Mouse (Mus musculus) thymus, postnatal 4 days (tissue): ENCODE measurements around the gene Helz.
"Not testable (repeated sequence)": the region's sequence is repeated elsewhere in the genome, so short reads cannot be mapped to it uniquely, and the experiment has no call there.

Experiments used
- DNase-seq: peaks from one replicate; pipeline ENCODE4 v3.0.0; 2021

Gene Helz

DNA sequence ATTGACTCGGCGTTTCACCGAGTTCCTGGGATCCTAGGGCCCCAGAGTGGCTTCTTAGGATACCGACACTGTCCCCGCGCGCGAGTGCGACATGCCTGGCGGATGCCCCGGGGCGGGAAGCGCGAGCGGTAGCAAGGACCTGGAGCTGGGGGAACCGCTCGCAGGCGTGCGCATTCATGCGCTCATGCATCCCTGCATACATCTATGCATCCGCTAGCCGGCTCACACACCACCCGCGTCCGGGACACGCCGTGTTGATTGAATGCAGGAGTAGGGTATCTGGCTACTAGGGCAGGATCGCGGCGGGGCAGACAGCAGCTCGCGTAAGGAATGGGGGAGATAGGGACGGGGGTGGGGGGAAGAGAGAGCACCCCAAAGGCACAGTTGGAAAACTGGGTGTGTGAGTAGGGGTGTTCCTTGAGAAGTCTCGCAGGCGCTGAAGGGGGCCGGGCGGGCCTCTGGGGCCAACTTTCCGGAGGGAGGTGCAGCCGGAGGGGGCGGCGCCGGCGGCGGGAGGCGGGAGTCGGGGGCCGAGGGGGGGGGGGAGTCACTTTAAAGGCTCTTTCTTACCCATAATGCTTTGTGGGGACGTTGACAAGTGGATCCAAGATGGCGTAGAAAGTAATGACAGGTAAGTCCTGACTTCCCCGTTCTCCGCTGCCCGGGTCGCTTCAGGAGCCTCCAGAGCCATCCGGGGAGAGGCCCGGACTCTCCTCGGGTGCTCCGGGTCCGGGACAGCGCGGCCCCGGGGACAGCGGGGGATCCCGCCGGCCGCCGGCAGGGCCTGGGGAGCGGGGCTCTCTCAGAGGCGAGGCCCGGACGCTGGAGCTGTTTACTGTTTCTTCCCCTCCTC is at the start of gene Helz:
TSS of gene Helz (plus strand) at position 580 of the 853 bp plus-strand sequence.
- DNase-seq = peak; percentile 91

DNA sequence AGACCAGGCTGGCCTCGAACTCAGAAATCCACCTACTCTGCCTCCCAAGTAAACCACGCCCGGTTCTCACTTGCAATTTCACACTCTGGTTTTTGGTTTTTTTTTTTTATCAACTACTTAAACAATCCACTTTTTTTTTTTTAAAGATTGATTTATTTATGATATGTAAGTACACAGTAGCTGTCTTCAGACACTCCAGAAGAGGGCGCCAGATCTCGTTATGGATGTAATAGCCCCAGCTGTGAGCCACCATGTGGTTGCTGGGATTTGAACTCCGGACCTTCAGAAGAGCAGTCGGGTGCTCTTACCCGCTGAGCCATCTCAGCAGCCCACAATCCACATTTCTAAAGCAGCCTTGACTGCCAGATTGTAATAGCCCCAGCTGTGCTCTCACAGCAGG is 44.9 kb upstream of the Helz start:
- DNase-seq = no peak

DNA sequence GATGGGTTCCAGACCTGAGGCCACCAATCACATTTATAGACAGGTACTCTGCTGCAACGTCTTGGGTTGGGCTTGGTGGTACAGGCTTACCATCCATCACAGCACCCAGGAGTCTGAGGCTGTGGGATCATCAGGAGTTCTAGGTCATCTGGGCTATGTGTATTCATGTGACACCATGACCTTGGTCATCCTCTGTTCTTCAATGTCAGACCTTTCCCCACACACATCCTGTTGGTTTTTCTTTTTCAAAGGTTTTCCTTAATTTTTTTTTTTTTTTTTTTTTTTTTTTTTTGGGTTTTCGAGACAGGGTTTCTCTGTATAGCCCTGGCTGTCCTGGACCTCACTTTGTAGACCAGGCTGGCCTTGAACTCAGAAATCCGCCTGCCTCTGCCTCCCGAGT is 43.4 kb upstream of the Helz start:
- DNase-seq = not testable (repeated sequence)

DNA sequence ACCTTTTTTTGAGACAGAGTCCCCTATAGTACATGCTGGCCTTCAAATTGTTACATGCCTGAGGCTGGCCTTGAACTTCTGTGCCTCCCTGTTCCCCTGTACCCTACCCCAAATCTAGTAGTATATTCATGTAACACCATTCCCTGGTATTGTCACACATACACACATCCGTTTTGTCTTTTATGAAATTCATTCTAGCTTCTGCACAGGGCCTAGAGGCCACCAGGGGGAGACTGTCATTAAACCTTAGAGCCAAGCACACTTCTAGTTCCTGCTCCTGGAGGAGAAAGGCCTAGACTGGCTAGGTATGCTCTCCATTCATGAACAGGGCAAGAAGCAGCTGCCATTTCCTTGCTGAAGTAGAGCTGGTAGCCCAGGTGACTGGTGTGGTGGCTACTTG is 41.5 kb upstream of the Helz start:
- DNase-seq = peak; percentile 71

DNA sequence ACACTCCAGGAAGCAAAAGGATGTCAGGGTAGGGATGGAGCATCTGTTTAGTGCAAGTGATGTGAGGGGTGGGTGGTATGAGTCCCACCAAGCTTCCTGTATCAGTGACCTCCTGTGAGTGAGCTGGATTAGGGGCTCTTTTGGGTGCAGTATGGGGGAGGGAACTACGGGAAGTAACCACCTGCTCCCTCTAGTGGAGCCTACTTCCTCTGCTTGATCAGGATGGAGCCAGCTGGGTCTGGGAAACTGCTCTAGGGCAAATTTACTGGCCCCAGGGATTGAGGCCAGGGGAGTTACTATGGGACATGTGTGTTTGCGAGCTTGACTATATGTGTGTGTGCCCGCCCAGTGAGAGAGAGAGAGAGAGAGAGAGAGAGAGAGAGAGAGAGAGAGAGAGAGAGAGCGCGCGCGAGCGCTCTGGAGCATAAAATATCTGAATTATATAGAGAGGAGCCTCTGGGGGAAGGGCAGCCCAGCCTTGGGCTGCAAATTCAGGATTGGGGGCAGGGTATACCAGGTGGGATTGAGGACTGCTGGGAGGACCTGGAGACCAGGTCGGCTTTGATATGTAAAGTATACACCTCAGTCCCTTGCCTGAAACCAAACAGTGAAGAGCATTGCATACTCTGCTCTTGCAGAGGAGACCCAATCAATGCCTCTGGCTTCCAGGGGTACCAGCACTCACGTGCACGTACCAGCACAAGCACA is 37.9 kb upstream of the Helz start:
- peak; percentile 42 for DNase-seq

DNA sequence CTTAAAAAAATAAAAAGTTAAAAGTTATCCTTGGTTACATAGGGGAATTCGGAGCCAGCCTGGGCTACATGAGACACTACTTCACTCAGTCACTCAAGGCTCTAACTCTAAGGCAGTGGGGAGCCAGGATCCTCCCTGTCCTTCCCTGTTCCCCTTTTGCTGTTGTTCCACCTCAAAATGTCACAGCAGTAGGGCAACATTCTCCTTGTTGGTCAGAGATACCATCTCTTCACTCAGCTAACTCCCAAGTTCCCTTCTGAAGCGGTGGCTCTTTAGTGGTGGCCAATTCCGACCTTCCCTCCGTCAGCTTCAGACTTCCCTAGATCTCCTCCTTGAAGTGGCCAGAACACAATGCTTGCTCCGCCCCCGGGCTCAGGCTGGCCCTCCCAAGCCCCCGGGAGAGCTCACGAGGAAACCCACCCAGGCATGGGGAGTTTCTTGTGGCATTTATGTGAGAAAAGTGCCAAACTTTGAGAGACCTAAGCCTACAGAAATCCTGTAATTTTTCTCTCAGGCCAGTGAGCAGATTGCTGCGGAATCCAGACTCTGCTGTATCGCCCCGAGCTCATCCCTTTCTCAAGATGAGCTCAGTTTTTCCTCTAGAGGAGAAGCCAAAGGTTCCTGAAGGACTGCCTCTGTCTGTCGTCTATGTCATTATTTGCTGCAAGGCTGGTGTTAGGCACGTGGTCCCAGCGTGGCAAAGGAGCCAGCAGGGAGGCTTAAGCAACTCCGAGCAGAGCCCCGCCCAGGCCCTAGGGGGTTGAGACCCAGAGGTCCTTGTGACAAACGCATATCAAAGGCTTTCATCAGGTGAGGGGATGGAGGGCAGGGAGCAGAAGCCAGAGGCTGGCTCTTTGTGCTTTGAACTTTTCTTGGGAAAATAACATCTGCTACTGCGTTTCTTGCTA is 37.1 kb upstream of the Helz start:
- DNase-seq = peak; percentile 61

DNA sequence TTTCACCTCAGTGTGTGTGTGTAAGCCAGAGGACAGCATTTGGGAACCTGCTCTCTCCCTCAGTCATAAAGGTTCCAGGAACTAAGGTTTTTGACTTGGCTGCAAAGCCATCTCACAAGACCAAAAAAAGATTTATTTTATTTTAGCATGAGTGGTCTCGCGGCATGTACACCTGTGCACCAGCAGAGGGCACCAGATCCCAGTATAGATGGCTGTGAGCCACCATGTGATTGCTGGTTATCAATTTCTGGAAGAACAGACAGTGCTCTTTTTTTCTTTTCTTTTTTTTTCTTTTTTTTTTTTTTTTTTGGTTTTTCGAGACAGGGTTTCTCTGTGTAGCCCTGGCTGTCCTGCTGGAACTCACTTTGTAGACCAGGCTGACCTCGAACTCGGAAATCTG is 35.8 kb upstream of the Helz start:
- peak; percentile 88 for DNase-seq

DNA sequence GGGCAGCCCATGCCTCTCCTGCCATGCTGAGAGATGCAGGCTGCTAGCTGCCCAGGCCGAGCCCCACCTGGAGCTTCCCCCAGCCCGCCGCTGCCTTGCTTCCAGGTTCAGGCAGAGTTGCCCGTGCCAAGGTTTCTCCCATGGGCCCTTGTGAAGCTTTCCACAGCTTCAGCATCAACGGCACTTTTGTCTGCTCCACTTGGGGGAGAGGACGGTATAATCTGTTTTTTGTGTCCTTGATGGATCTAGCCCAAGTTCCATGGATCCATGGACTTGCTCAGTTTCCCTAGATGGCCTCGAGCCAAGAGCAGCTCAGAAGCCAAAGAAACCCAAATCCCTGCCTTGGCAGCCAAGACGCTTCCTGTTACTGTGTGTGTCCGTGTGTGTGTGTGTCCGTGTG is 34.7 kb upstream of the Helz start:
- no peak for DNase-seq

DNA sequence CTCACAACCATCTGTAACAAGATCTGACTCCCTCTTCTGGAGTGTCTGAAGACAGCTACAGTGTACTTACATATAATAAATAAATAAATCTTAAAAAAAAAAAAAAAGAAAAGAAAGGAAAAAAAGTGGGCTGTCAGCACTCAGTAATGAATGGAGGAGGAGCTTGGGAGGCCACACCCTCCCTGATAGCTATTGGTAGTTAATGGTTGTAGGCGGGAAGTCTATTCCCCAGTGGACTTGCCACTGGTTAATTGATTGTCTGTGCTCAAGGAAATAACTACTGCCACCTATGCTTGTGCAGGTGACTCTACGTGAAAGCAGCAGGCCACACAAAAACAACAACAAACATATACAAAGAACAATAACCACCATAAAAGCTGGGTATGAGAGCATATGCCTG is 31.3 kb upstream of the Helz start:
- DNase-seq = no peak

DNA sequence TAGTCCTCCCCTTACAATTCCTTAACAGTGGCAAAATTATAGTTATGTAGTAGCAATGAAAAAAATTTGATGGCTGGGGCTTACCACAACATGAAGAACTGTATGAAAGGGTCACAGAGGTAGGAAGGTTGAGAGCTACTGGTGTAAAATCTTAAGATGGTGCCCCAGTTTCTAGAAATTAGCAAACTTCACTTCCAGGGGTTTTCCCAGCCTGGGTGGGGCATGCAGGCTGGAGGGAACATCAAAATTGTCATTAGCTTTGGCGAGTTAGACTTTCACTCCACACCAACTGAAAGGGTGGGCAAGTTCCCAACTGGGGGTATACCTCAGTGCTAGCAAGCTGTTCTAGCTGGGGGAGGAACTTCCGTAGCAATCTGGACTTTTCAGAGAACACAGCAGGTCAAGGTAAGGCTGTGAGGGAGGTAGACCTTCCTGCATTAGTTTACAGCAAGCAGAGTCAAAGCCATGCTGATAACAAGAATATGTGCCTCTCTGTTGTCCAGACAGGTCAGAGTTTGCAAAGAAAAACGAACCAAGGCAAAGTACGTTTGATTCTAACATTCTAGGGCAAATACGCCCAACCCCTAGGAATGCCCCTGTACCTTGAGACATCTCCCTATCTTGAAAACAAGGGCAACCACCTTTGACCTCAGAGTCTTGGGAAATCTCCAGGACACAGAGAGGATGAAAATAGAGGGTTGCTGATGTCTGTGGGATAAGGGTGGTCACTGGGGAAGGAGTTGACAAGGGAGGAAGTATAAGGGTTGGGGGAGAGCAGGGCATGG is 28.9 kb upstream of the Helz start:
- DNase-seq = no peak

DNA sequence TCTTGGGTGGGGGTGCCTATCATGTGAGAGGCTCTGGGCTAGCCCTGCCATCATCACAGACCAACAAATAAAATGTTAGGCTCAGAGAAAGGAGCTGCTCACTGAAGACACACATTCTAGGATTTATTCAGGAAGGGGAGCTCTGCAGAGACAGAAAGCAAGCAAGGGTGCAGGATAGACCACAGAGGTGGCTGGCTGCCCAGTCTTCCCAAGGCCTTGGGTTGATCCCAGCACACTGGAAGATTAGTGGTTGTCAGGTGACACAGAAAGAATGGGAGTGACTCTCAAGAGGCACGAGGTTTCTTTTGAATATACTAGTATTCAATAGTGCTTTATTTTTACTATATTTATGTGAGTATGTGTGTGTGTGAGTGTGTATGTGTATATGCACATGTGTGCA is 26.6 kb upstream of the Helz start:
- DNase-seq = no peak

DNA sequence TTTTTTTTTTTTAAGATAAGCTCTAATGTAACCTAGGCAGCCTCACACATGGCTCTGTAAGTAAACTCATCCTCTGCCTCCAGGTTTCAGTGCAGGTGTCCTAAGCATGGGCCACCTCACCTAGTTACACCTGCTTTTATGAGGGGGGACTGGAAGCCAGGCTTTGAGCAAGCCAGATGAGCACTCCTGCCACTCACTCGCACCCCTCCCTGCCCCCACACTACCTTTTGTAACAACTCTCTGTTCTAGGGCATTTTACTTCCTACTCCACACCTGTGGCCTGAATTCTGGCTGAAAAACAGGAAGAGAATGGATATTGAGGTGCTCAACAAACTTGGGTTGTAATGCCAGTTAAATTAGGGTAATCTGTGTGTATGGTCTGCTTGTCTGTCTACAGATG is 22.8 kb upstream of the Helz start:
- peak; percentile 62 for DNase-seq

DNA sequence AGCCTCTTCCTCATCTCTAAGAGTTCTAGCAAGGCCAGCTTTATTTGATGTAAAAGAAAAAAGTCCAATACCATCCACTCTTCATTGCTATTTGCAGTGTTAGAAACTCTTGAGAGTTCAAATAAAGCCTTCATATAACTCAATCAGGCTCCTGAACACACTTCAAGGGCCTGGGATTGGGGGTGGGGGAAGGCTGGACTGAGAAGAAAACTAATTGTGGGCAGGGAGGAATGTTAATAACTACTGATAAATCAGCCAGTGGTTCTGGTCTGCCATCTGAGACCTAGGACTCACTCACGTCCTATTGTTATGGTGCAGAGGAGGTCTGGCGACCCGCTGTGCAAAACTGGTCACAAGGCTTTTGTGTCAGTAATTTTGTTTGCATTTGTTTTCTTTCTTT is 20.1 kb upstream of the Helz start:
- no peak for DNase-seq

DNA sequence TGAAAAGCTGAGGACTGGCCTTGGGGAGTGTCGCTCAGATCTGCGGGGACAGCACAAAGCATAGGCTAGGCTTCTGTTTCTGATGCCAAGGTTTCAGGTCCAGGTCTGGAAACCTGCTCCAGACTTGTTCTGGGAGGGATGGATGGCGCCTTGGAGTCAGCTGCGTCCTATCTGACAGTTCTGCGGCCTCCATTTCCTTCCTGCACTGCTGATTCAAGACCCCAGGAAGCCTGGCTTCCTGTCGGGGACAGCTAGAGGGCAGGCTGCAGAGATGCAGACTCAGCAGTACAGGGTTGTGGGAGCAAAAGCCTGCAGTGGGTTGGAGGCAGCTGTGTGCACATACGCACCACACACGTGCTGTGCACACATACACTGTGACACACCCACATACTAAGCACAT is 18.4 kb upstream of the Helz start:
- DNase-seq = peak; percentile 78

DNA sequence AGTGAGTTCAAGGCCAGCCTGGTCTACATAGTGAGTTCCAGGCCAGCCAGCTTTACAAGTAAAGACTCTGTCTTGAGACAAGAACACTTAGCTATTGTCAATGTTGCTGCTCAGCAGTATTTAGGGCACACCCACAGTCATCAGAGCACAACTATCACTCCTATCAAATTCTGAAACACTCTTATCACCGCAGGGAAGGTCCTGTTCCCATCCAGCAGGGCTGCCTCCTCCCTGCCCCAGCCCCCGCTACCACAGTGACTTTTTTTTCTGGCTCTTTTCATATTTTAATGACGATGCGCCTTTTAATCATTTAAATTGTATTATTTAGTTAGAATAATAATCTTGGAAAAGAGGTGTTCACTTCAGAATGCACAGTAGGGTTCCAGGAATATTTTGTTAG is 16.3 kb upstream of the Helz start:
- DNase-seq = no peak

DNA sequence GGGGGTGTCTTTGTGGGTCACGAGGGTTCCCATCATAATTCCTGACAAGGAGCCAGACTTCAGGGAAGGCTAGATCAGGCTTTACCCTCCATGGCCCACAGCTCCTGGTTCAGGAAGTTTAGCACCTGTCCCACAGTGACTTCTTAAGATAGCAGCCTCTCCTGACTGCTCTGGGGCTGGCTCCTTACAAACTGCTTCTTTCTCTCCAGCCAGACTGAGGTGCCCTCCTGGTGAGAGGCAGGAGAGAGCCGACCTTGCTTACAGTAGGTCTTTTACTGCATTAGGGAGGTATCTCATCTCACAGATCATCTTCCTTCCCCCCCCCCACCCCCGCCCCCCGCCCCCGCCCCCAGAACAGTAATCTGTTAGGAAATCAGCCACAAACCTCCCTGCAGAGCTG is 15.5 kb upstream of the Helz start:
- DNase-seq = no peak

DNA sequence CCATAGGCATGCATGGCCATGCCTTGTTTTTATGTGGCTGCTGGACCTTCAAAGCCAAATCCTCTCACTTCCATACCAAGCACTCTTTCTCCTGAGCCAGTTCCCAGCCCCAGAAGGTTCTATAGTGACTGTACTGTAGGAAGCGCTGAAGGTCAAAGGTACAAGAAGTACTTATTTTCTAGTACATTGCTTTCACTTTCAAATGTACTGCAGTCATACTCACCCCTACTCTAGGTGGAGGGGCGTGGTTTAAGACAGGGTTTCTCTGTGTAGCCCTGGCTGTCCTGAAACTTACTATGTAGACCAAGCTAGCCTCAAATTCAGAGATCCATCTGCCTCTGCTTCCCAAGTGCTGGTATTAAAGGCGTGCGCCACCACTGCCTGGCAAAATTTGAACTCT is 8.7 kb upstream of the Helz start:
- no peak for DNase-seq

DNA sequence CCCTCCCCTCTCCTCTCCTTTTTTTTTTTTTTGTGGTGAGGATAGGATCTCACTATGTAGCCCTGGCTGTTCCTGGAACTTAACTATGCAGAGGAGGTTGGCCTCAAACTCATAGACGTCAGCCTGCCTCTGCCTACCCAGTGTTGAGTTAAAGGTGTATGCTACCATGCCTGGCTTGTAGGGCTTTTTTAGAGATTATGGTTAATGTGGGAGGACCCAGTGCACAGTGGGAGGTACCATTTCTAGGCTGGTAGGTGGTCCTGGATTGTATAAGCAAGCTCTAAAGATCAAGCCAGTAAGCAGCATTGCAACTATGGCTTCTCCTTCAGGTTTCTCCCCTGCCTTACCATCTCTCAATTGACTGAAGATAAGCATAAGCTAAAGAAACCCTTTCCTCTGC is 7.4 kb upstream of the Helz start:
- DNase-seq = no peak

DNA sequence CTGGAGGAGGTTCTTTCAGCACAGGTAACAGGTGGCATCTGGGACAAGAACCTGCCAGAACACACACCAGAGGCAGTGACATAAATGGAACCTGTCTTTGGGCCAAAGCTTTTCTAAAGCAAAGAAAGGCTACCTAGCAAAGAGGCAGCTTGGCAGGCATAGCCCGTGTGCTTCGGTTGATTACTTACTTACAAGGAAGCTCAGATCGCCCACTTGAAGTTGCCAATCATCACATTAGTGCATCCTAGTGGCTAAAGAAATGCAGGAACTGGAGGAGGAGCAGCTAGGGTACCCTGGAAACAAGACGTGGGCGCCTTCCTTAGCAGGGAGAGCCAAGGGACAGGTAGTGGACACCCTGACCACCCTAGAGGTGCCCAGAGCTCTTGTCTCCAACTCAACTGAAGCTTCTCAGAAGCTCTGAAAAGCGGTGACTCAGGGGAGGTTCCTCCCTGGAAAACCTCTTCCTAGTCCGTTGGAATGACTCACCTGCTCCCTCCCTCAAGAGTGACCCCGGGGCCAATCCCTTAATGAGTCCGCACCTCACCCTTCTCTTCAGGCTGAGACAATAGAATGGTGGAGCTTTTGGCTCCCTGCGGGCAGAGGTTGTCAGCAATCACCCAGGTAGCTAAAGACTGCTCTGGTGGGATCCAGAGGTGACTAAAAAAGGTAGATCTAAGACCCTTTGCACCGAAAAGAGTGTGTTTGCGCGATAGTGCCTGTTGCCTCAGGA is 1.8 kb upstream of the Helz start:
- DNase-seq = no peak

DNA sequence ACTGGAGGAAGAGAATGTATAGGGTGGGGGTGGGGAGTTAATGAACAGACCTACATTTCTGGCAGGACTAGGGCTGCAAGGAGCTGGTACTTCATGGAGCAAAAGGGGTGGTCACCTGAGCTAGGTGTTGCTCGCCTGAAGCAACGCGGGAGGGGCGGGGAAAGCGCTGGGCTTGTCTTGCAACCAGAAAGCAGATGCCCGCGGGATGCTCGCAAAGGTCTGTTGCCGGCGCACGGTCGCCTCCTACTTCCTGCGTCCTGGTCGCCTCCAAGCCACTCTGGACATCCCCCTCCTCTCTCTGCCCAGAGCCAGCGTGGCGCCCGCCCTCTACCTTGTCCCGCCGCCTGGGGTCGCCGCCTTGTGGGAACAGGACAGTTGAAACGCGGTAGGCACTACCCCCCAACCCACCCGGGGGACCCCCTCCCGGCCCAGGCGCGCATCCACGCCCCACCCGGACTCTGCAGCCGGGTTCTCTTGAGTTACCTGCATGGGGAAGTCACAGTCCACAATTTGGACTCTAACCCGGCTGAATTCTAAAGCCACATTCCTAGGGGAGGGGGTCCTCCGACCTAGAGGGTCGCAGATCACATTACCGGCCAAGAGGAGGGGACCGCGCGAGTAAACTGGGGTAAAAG is 946 bp upstream of the Helz start:
- DNase-seq = peak; percentile 74

DNA sequence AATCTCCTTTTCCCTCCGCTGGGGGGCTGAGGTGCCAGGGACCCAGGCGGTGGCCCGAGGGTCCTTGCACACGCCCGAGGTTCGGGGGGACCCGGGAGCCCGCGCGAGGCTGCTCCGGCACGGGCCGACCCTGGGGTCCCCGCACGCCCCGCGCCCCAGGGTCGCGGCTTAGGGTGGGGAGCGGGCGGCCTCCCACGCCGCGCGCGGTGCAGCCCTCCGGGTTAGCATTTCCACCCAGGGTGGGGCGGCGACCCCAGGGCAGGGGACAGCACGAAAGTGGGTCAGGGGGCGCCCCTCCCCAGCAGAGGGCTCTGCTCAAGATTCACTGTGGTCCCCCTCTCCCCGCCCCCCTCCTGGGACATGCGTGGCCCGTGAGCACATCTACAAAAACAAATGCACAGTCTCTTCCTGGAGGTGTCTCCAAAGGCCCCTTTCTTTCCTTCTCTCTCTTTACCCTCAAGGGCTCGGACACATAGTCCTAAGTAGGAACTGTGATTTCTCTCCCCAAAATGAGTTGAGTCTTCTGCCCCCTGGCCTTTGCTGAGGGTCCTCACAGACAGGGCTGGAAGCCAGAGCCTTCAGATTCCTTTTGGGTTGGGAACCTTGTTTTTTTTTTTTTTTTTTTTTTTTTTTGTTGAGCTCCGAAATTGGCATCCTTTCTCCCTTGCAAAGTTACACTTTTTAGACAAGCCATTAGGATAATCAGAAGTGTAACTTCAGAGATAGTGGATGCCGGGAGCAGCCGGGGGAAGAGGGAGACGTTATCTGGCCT is 660 bp downstream of the Helz start:
- peak; percentile 78 for DNase-seq
